Mouse (Mus musculus): ENCODE data around the gene Dleu7.

The Dleu7 gene

DNA sequence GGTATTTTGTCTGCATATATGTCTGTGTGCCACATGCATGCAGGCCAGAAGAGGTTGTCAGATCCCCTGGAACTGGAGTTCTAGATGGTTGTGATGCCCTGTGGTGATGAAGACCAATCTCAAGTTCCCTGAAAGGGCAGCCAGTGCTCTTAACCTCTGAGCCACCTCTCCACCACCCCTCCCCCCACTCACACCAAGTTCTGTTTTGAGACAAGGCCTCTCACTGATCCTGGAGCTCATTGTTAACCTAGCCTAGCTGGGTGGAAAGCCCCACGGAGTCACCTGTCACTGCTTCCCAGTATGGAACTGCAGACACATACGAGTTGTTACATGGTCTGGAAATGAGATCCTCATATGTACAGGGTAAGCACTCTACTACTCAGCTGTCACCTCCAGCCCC, 9.9 kb downstream of the Dleu7 start:
- no peak for DNase-seq (ENCODE audit: low read depth)

DNA sequence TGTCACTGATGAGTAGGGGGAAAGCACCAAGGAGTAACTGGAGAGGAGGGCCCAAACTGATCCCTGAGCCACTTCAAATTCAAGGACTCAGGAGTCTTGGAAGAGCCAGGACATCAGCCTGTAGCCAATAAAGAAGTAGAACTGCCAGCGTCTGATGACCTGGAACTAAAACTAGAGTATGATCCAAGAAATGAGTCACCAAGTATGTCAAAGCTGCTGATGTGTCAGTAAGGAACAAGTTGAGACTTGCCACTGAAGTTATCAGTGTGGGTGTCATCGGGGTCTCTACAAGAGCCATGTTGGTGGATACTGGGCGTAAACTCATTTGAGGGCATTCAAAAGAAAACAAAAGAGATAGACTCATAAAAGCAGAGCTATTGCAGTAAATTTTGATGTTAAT, 19.2 kb downstream of the Dleu7 start:
- DNase-seq (ENCODE audit: low read depth) = no peak

GRCm38 (mm10) chr14:62270698-62271396, 22.0 kb downstream of the Dleu7 start:
- no peak for DNase-seq (ENCODE audit: low read depth)

DNA sequence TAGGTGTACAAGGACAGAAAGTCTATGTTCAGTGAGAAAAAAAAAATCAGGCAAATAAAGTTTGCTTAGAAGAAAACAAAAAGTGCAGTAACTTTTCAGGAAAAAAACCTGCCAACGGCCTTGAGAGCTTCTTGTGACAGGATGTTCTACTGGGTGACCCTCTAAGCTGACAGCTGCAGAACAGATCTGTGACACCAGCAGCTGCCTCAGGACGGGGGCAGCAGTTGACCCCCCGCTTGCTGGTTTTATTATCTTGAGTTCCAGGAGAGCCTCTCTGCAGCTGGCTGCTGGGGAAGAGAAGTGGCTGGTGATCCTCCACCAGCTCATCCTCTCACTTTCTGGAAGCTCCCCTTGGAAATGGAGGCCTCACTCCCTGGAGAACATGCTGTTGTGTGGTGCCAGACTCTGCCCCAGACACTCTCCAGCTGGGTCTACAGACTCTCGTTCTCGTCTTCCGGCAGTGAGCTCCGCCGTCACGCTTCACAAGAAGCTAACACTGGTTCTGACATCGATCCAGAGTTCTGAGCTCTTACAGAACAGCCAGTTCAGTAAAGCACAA, 33.8 kb downstream of the Dleu7 start:
- no peak for DNase-seq (ENCODE audit: low read depth)

- DNase-seq (ENCODE audit: low read depth) = no peak
These were observed 34.7 kb downstream of the Dleu7 start for GRCm38 (mm10) chr14:62258125-62258524.

DNA sequence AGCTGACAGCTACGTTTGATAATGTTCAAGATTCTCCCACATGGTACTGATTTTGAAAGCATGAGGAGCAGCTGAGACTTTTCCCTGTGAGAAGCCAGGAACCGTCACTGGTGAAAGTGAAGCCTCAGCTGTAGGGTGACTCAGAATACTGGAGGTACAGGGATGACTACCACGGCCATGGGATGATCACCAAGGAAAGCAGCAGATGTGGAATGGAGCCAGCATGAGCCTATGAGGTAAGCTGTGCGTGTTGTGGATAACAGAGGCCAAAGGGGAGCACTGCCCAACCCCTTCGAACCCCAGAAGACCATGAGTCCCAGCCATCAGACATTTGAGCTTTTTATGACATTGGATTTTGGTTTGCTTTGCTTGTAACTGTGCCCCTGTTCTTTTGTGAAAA, 36.8 kb downstream of the Dleu7 start:
- DNase-seq (ENCODE audit: low read depth) = no peak

DNA sequence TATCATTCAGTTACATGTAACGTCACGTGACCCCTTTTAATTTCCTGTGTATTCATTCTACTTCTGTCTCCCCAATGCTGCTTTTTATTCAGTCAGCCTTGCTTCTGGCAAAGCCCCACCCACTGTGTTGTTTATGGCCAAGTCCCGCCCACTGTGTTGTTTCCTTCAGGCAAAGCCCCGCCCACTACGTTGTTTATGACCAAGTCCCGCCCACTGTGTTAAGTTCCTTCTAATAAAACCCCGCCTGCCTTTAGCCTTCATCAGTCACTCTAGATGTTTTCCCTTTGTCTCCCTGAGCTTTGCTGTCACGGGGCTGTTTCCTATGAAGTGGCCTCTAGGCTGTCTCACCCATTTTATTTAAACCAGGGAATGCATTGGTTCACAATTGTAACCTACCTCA, 38.5 kb downstream of the Dleu7 start:
- no peak for DNase-seq (ENCODE audit: low read depth)

DNA sequence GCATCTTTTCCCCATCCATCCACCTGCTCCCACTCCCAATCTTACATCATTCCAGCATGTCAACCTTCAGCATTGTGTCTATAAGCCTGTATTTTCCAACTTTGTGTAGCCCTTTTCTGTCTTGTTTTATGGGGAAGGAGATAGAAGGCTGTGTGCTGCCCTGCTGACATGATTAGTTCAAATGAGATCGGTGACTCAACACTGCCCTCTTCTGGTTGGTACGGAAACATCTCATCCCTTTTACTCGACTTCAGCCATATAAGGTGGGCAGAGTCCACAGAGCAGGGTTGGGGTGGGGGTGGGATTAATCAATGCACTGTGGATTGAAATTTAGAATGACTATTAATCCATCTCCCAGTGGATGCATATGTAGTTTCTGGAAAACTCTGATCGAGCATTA, 40.8 kb downstream of the Dleu7 start:
- DNase-seq (ENCODE audit: low read depth) = peak; percentile 74

- DNase-seq (ENCODE audit: low read depth) = no peak
These were observed 42.8 kb downstream of the Dleu7 start for GRCm38 (mm10) chr14:62250046-62250445.

- no peak for DNase-seq (ENCODE audit: low read depth)
These were observed 43.6 kb downstream of the Dleu7 start for GRCm38 (mm10) chr14:62249251-62249650.

GRCm38 (mm10) chr14:62248796-62249195, 44.1 kb downstream of the Dleu7 start:
- no peak for DNase-seq (ENCODE audit: low read depth)

- no peak for DNase-seq (ENCODE audit: low read depth)
These were observed 44.5 kb downstream of the Dleu7 start for GRCm38 (mm10) chr14:62248345-62248744.

DNA sequence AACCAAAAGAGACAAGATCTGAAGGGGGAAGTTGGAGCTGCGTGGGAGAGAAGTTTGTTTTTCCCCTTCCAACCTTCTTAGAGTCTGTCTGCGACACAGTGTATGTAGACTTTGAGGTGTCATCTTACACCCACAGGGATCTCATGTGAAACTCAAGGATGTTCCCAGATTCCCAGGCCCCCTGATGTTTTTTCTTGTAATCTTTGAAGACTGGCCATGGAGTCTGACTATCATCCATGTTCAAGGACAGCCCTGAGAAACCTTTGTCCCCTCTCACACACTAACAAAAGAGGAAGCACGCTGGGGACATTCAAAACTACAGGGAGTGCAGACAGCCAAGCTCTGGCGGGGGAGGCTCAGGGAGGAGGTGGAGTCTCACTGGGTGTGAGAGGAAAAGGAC, 47.3 kb downstream of the Dleu7 start:
- no peak for DNase-seq (ENCODE audit: low read depth)

- DNase-seq (ENCODE audit: low read depth) = no peak
These were observed 49.3 kb downstream of the Dleu7 start for GRCm38 (mm10) chr14:62243530-62243929.

DNA sequence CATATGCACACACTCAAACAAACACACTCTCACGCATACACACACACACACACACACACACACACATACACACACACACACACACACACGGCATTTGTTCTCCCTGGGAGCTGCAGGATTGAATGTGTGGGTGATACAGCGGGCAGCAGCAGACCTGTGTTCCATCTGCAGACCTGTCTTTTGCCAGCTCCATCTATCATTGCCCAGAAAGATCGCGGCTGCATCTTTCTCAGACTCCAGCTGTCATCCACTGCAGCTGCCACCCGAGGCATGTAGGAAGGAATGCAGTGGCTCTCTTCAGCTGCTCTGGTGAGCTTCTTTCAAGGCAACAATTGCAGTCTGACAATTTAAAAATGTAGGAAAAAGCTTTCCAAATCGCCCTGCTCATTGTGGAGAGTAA, 56.9 kb downstream of the Dleu7 start:
- no peak for DNase-seq (ENCODE audit: low read depth)

- no peak for DNase-seq (ENCODE audit: low read depth)
These were observed 57.6 kb downstream of the Dleu7 start for GRCm38 (mm10) chr14:62235214-62235613.

DNA sequence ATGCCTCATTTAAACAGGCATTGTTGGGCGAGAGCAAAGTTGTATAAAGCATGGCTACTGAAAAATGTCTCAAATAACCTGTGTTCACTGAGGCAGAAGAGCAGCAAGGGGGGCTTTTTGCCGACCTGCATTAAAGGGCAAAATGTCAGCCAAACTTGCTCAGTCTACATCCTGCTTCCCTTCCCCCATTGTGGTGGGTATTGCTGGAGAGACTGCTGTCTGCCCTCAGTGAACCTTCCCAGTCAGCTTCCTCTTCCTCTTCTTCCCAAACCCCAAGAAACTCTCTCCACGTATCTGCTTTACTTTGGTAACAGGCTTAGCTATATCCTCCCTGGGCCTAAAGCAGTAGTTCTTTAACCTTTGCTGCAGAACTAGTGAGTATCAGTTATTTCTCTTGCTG, 61.9 kb downstream of the Dleu7 start:
- DNase-seq (ENCODE audit: low read depth) = no peak

GRCm38 (mm10) chr14:62227101-62227500, 65.7 kb downstream of the Dleu7 start:
- no peak for DNase-seq (ENCODE audit: low read depth)

- no peak for DNase-seq (ENCODE audit: low read depth)
These were observed 66.2 kb downstream of the Dleu7 start for GRCm38 (mm10) chr14:62226576-62227047.

All from c-Kit-positive CD71-negative TER-119-negative erythroid progenitor cells, embryonic 14.5 days (primary cell).